Mouse (Mus musculus) mesoderm, embryonic 11.5 days (tissue): Measurements from ENCODE around the gene Serpind1.

Experiments used
- DNase-seq: peaks from one replicate; pipeline ENCODE4 v3.0.0-alpha.2; 2012; ENCODE audit warnings: low read depth, low spot score

Gene Serpind1

DNA sequence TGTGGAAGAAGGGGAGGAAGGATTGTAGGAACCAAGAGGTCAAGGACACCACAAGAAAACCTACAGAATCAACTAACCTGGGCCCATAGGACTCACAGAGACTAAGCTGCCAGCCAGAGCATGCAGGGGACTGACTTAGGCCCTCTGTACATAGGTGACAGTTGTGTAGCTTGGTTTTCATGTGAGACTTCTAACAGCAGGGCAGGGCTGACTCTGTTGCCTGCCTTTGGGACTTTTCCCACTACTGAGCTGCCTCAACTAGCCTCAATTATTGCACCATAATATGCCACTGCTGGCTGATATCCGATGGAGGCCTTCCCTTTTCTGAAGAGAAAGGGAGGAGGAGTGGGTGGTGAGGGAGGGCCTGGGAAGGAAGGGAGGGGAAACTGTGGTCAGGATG, 15.6 kb downstream of the Serpind1 start:
- DNase-seq, result no peak

- no peak for DNase-seq
These were observed 24.9 kb downstream of the Serpind1 start for GRCm38 (mm10) chr16:17356031-17356430.

GRCm38 (mm10) chr16:17358787-17359186, 27.6 kb downstream of the Serpind1 start:
- DNase-seq, result no peak

DNA sequence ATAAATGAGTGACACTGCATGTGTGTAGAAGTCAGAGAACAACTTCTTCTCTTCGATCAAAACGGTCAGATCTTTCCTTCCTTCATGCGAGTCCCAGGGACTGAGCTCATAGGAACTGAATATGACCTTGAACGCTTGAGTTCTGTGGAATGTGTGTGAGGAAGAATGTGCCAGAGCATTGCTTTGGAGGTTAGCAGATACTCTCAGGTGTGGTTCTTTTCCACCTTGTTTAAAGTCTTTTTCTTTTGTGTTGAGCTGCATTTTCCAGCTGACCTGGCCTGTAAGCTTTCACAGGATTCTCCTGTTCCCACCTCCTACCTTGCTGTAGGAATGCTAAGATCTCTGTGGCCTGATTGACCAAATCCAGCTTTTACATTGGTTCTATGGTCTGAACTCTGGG, 51.1 kb downstream of the Serpind1 start:
- no peak for DNase-seq

DNA sequence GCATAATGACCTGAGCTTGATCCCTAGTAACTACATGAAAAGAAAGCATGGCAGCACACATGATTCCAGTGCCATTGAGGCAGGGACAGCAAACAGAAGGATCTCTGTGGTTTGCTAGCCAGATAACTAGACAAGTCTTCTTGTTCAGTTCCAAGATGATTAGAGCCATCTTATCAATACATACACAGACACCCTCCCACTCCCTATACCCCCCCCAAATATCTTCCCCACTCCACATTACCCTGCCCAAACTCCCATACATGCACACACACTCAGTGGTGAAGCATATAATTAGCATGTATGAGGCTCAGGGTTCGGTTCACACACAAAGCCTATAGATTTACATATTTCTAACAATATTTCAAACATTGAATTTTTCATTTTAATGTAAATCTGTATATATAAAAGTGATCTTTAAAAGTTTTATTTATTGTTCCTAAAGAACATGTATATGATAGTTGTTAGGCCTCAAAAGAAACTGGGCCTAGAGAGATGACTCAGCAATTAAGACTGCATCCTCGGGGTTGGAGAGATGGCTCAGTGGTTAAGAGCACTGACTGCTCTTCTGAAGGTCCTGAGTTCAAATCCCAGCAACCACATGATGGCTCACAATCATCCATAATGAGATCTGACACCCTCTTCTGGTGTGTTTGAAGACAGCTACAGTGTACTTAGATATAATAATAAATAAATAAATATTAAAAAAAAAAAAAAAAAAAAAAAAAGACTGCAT, 52.6 kb downstream of the Serpind1 start:
- no peak for DNase-seq

DNA sequence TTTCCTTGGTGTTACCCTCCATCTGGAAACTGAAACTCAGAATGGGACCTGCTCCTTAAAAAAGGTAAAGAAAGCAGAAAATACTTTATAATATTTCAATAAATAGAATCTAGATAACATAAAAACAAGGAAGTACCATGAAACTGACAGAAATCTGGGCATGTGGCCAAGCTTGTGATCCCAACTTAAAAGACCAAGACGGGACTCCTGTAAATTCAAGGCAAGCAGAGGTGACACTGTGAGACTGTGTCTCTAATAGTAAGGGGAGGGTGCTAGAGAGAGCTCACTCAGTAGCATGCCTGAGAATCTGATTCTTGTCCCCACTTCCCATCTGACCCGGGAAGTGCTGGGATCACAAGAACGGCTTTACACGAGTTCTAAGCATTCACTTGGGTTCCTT, 61.6 kb downstream of the Serpind1 start:
- DNase-seq, result no peak
